Mouse (Mus musculus): ENCODE results near the gene Traip.
"Not testable (repeated sequence)": the region's sequence is repeated elsewhere in the genome, so short reads cannot be mapped to it uniquely, and the experiment has no call there.

Traip gene

DNA sequence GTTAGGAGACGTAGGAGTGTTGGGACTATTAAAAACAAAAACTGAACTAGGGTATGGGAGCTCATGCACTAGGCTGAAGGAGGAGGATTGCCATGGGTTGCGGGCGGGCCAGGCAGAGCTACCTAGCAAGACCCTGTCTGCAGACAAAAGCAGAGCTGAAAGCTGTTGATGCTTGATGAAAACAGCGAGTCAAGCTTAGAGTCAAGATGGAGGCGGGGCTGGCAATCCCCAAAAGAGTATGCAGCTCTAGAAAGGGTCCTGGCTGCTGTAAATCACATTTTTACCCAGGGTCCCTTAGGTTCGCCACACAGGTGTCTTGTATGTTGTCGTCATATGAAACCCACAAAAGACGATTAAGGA, 53.6 kb downstream of the Traip start:
- peak; percentile 42 to 48 for DNase-seq

- no peak for DNase-seq
These were observed 58.1 kb downstream of the Traip start for GRCm38 (mm10) chr9:108008041-108008440.

- no peak for DNase-seq
These were observed 60.4 kb downstream of the Traip start for GRCm38 (mm10) chr9:108010385-108010784.

DNA sequence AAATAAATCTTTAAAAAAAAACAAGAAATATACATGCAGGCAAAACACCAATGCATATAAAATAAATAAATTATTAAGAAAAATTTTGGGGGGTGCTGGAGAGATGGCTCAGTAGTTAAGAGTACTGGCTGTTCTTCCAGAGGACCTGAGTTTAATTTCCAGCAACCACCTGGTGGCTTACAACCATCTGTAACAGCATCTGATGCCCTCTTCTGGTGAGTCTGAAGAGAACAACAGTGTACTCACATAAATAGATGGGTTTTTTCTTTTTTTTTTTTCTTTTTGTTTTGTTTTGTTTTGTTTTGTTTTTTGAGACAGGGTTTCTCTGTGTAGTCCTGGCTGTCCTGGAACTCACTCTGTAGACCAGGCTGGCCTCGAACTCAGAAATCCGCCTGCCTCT, 63.6 kb downstream of the Traip start:
- DNase-seq, result not testable (repeated sequence)

DNA sequence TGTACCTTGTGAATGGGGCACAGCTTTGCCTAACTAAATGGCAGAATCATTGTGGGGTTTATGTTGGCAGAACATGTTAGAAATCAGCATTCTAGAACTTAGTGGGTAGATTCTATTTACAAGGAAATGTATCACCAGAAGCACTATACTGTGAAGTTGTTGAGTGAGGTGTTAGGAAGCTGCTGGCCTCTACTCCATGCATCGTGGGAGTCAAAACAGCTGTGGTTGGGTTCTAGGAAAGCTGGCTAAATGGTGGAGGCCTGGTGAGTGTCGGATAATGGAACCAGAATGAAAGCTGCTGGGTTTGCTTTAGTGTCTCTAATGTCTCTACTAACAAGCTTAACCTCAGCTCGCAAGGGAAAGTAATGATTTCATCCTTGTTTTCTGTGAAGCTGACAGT, 67.2 kb downstream of the Traip start:
- no peak for DNase-seq

DNA sequence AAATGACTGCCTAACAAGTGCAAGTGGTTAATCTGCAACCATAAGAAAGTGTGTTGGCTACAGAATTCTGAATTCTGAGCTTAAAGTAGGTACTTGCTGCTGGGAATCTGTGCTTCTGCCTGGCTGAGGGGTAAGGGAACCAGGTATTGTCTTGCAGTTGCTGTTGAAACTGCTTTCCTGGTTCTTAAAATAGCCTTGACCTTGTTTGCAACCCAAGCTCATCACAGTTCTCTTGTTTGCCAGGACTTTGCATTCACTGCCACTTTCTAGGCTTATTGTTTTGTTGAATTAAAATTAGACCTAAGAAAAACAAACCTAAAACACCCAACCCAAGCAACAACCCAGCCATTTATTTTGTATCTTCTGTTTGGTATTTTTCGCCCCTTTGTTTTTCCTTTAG, 70.8 kb downstream of the Traip start:
- no peak for DNase-seq

All from cerebellum, postnatal 14 days (tissue).